Mouse (Mus musculus) intestine, postnatal 0 days (tissue): ENCODE measurements at regions not wholly inside any gene's neighbourhood (a gene's known extent, or its start where the extent isn't known, plus 50 kb on each side); places are given as distances from the start of the nearest gene placed in this dataset.

ENCODE experiments used
- ATAC-seq: fragments of 200-750 bp; cut with Nextera tagmentation; 2 replicates; pipeline ENCODE4 v1.8.0; 2017; ENCODE audit warnings: mild to moderate bottlenecking, moderate TSS enrichment, moderate library complexity
- H3K27ac ChIP-seq: fragments of 300-500 bp; sonication (generic); 2 replicates; pipeline ENCODE4 v1.5.1; 2014; ENCODE audit warnings: mild to moderate bottlenecking, low read depth, low read length, moderate library complexity
- H3K27me3 ChIP-seq: fragments of 300-500 bp; sonication (generic); replicated peaks from 2 replicates; pipeline ENCODE4 v1.6.1; 2014; ENCODE audit warnings: low read length, mixed read lengths; ENCODE audit not compliant: control insufficient read depth, insufficient read depth
- H3K36me3 ChIP-seq: fragments of 300-500 bp; sonication (generic); 2 replicates; pipeline ENCODE4 v1.6.1; 2014; ENCODE audit warnings: mild to moderate bottlenecking, moderate library complexity; ENCODE audit not compliant: control insufficient read depth, insufficient read depth
- H3K4me1 ChIP-seq: fragments of 300-500 bp; sonication (generic); replicated peaks from 2 replicates; pipeline ENCODE4 v1.6.1; 2014; ENCODE audit warnings: antibody characterized with exemption, low read length, mixed read lengths; ENCODE audit not compliant: control insufficient read depth, insufficient read depth
- H3K4me2 ChIP-seq: fragments of 300-500 bp; sonication (generic); replicated peaks from 2 replicates; pipeline ENCODE4 v1.6.1; 2014; ENCODE audit warnings: low read depth, mild to moderate bottlenecking, moderate library complexity
- H3K4me3 ChIP-seq: fragments of 300-500 bp; sonication (generic); 2 replicates; pipeline ENCODE4 v1.5.1; 2014; ENCODE audit warnings: low read depth, low read length
- H3K9ac ChIP-seq: fragments of 300-500 bp; sonication (generic); 2 replicates; pipeline ENCODE4 v1.6.1; 2014; ENCODE audit warnings: mild to moderate bottlenecking, low read depth, low read length
- H3K9me3 ChIP-seq: fragments of 300-500 bp; sonication (generic); 2 replicates; pipeline ENCODE4 v1.6.1; 2016; ENCODE audit warnings: mixed run types; ENCODE audit not compliant: control insufficient read depth
- CTCF ChIP-seq: sonication (generic); IDR thresholded peaks from 2 replicates; pipeline ENCODE4 v1.5.1; 2016; ENCODE audit warnings: low read depth, mild to moderate bottlenecking, control low read depth, antibody characterized with exemption, moderate library complexity
- WGBS: fragments of 180-500 bp; shearing (Covaris S2); extraction: QIAGEN DNeasy Blood & Tissue Kit; methylation state at CpG from one replicate; pipeline ENCODE4 v1.1.7; 2014; 5-methylcytosine and 5-hydroxymethylcytosine counted together

DNA sequence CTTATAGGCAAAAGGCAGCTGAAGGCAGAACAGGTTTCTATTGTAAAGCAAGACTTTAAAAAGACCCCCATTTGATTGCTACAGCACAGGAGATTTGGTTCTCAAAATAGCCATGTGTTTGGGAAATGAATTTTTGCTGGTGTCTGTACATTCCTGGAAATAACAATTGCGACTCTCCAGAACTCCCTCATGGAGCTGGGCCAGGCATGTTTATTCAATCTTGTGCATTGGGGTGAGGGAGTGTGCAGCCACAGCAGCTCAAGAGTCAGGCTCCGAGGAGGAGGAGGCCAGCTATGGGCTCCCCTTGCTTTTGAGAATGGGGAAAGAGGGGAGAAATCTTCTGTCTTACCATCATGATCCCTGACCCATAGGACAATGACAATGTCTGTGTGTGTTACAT, 51.9 kb upstream of the Habp2 start:
- Histone ChIP-seq H3K4me2 (no peak overlapping the region), H3K36me3 (no peaks in the 10 kb centered on the region), H3K9me3 (no peaks in the 10 kb centered on the region), H3K27ac (no peak overlapping the region), H3K4me1 (no peaks in the 10 kb centered on the region), H3K9ac (no peak overlapping the region), H3K4me3 (no peak overlapping the region), H3K27me3 (no peaks in the 10 kb centered on the region)
- no peak for ATAC-seq
- WGBS = 47% methylated on average over 2 of the region's 2 CpGs
- no peak for TF ChIP-seq CTCF
